Mouse (Mus musculus) megakaryocyte, embryonic 14.5 days (primary cell): ENCODE data around the gene Gm2a. TPM values are rescaled to one million over a fixed set of nuclear protein-coding genes. Genes with fewer than 3 reads are reported as not detected.
A peak's percentile ranks its signal among the peaks of the same experiment; 100 is the strongest.

ENCODE experiments used
- H3K27me3 ChIP-seq: replicated peaks from 2 replicates; pipeline ENCODE3; 2012; ENCODE audit warnings: inconsistent platforms
- H3K36me3 ChIP-seq: replicated peaks from 2 replicates; pipeline ENCODE3; 2012; ENCODE audit warnings: low read length, inconsistent platforms, mixed read lengths
- H3K4me1 ChIP-seq: 2 replicates; pipeline ENCODE4 v1.6.1; 2012; ENCODE audit warnings: inconsistent platforms
- H3K4me3 ChIP-seq: replicated peaks from 2 replicates; pipeline ENCODE3; 2012; ENCODE audit warnings: moderate library complexity, mild to moderate bottlenecking, inconsistent platforms
- H3K9me3 ChIP-seq: 2 replicates; pipeline ENCODE4 v1.6.1; 2012; ENCODE audit warnings: inconsistent platforms
- FLI1 ChIP-seq: IDR thresholded peaks from 2 replicates; pipeline ENCODE4 v1.6.1; 2012; ENCODE audit warnings: low read length, inconsistent platforms, mixed read lengths
- GATA1 ChIP-seq: IDR thresholded peaks from 3 replicates; pipeline ENCODE4 v1.6.1; 2012; ENCODE audit warnings: mixed read lengths, low read length, inconsistent platforms, borderline replicate concordance
- polyA plus RNA-seq: library from polyadenylated mRNA; stranded (reverse); fragments of >175 nt; gene quantifications from 2 replicates; pipeline ENCODE4 v1.2.3, GENCODE M21; 2012; ENCODE audit warnings: low replicate concordance; ENCODE audit not compliant: insufficient read depth

Gene Gm2a
- 3.3 and 7.5 TPM in 2 replicates for polyA plus RNA-seq

GRCm38 (mm10) chr11:55097463-55098188 lies at the start of gene Gm2a:
Gm2a (plus strand) TSS chr11:55098115.
- H3K4me1 ChIP-seq = peaks cover 15% of the 10 kb centered on the region
- no peaks in the 10 kb centered on the region for H3K9me3 ChIP-seq
- no peaks in the 10 kb centered on the region for H3K36me3 ChIP-seq
- H3K27me3 ChIP-seq = peaks cover 64% of the 10 kb centered on the region
- TF ChIP-seq GATA1 (no peak), FLI1 (no peak)
- H3K4me3 ChIP-seq = peak within 1 kb of the TSS; percentile 94

- peaks cover 21% of the 10 kb centered on the region for H3K27me3 ChIP-seq
- H3K4me1 ChIP-seq = peaks cover 5% of the 10 kb centered on the region
- no peaks in the 10 kb centered on the region for H3K36me3 ChIP-seq
- no peaks in the 10 kb centered on the region for H3K9me3 ChIP-seq
- no peak overlapping the region for H3K4me3 ChIP-seq
- TF ChIP-seq GATA1 = no peak
- TF ChIP-seq FLI1 = no peak
Observed at GRCm38 (mm10) chr11:55050837-55051510, 46.9 kb upstream of the Gm2a start.

DNA sequence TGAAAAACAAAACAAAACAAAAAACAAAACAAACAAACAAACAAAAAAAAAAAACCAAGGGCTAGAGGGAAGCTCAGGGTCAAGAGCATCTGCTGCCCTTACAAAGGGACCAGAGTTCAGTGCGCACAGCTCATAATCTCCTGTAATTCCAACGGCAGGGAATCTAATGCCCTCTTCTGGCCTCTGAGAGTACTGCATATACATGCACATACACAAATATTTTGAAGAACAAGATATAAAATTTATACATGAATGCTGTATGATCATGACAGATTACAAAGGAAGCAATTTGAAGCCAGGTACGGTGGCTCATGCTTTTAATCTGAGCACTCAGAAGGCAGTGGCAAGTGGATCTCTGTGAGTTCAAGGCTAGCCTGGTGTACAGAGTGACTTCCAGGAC lies 40.4 kb upstream of the Gm2a start:
- H3K27me3 ChIP-seq = peaks cover 17% of the 10 kb centered on the region
- no peak for TF ChIP-seq GATA1
- TF ChIP-seq FLI1 = no peak

GRCm38 (mm10) chr11:55060802-55061201 lies 37.1 kb upstream of the Gm2a start:
- no peak for TF ChIP-seq FLI1
- TF ChIP-seq GATA1 = no peak

More for the DNA sequence above, 40.4 kb upstream of the Gm2a start:
- Histone ChIP-seq H3K4me3 (no peak overlapping the region), H3K36me3 (no peaks in the 10 kb centered on the region), H3K9me3 (peaks cover 3% of the 10 kb centered on the region; the same call in 1 of the 2 replicates), H3K4me1 (no peaks in the 10 kb centered on the region)

GRCm38 (mm10) chr11:55062856-55063255 lies 35.1 kb upstream of the Gm2a start:
- Histone ChIP-seq H3K4me3 (no peak overlapping the region), H3K27me3 (peaks cover 10% of the 10 kb centered on the region), H3K9me3 (no peaks in the 10 kb centered on the region), H3K4me1 (no peaks in the 10 kb centered on the region), H3K36me3 (no peaks in the 10 kb centered on the region)
- TF ChIP-seq GATA1 = no peak
- TF ChIP-seq FLI1 = no peak

More at GRCm38 (mm10) chr11:55060802-55061201, 37.1 kb upstream of the Gm2a start:
- Histone ChIP-seq H3K27me3 (peaks cover 6% of the 10 kb centered on the region), H3K4me3 (no peak overlapping the region), H3K9me3 (peaks cover 3% of the 10 kb centered on the region; the same call in 1 of the 2 replicates), H3K4me1 (no peaks in the 10 kb centered on the region), H3K36me3 (no peaks in the 10 kb centered on the region)

DNA sequence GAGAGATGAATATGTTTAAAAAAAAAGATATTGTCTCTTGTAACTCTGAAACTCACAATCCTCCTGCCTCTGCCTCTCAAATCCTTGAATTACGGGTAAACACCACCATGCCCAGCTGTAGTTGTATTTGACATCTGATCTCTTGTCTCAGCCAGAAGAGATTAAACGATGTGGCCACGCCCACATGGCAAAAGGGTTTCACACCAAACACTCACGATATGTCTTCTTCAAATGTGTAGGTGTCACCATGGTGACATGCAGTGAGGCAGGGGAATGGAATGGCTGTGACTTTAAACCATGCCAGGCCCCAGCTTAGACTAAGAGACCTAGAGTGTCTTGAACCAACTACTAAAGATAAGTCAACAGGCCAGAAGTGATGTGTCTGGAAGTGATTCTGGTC lies 31.0 kb upstream of the Gm2a start:
- Histone ChIP-seq H3K4me3 (no peak overlapping the region), H3K4me1 (no peaks in the 10 kb centered on the region), H3K9me3 (no peaks in the 10 kb centered on the region), H3K36me3 (no peaks in the 10 kb centered on the region), H3K27me3 (peaks cover 3% of the 10 kb centered on the region)
- TF ChIP-seq FLI1 = no peak
- no peak for TF ChIP-seq GATA1

GRCm38 (mm10) chr11:55069023-55069422 lies 28.9 kb upstream of the Gm2a start:
- Histone ChIP-seq H3K9me3 (no peaks in the 10 kb centered on the region), H3K36me3 (no peaks in the 10 kb centered on the region), H3K27me3 (peaks cover 6% of the 10 kb centered on the region), H3K4me3 (no peak overlapping the region), H3K4me1 (peaks cover 12% of the 10 kb centered on the region)
- TF ChIP-seq GATA1 (no peak), FLI1 (no peak)

- Histone ChIP-seq H3K36me3 (no peaks in the 10 kb centered on the region), H3K9me3 (no peaks in the 10 kb centered on the region), H3K4me1 (peaks cover 12% of the 10 kb centered on the region), H3K4me3 (no peak overlapping the region), H3K27me3 (peaks cover 6% of the 10 kb centered on the region)
- TF ChIP-seq FLI1 (no peak), GATA1 (no peak)
Observed at GRCm38 (mm10) chr11:55071344-55071743, 26.6 kb upstream of the Gm2a start.

DNA sequence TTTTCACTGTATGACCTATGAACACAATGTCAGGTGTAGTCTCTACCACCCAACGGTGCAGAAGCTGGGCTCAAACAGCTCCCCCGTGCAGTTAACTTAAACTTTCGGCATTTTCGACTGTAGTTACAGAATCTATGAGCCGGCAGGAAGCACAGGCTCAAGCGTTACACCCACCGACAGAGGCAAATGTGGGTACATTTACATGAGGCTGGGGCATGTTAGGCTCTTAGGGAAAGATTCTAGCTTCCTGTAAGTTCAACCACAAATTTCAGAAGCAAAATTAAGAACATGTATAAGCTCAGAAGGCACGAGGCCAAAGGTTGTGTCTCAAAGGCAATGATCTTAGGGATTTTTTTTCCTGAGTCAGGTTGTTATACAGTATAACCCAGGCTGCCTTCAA lies 25.4 kb upstream of the Gm2a start:
- H3K27me3 ChIP-seq = peaks cover 4% of the 10 kb centered on the region
- TF ChIP-seq FLI1 (no peak), GATA1 (no peak)
- H3K36me3 ChIP-seq = no peaks in the 10 kb centered on the region
- H3K4me3 ChIP-seq = no peak overlapping the region
- H3K9me3 ChIP-seq = no peaks in the 10 kb centered on the region
- peaks cover 24% of the 10 kb centered on the region for H3K4me1 ChIP-seq

- Histone ChIP-seq H3K27me3 (peaks cover 7% of the 10 kb centered on the region), H3K36me3 (no peaks in the 10 kb centered on the region), H3K4me3 (no peak overlapping the region), H3K4me1 (peaks cover 31% of the 10 kb centered on the region), H3K9me3 (no peaks in the 10 kb centered on the region)
- TF ChIP-seq FLI1 = no peak
- TF ChIP-seq GATA1 = no peak
Observed at GRCm38 (mm10) chr11:55073191-55073590, 24.7 kb upstream of the Gm2a start.
